Mouse (Mus musculus) ES-E14 (cell line): ENCODE results near the gene Ptbp1. TPM values are rescaled to one million over a fixed set of nuclear protein-coding genes. Genes with fewer than 3 reads are reported as not detected.

Experiments used
- DNase-seq: peaks from one replicate; pipeline ENCODE4 v3.0.0-alpha.2; 2013; ENCODE audit warnings: low read depth, low spot score
- H3K27ac ChIP-seq: 2 replicates; pipeline ENCODE4 v1.5.1; 2012; ENCODE audit warnings: low read depth, mild to moderate bottlenecking, low read length, moderate library complexity, mixed read lengths; ENCODE audit not compliant: poor library complexity, insufficient read depth, severe bottlenecking
- H3K36me3 ChIP-seq: 2 replicates; pipeline ENCODE4 v1.6.1; 2012; ENCODE audit warnings: mild to moderate bottlenecking, low read length, moderate library complexity, mixed read lengths; ENCODE audit not compliant: control insufficient read depth, poor library complexity, insufficient read depth, severe bottlenecking
- H3K4me1 ChIP-seq, 2 experiments: fragments of 150-350 bp in 1 of 2; sonication (generic) in 1 of 2; 2 replicates each; pipeline ENCODE4 v1.6.1; 2012; ENCODE audit warnings: low read length in 2 of 2, mild to moderate bottlenecking in 1 of 2, mixed read lengths in 1 of 2; ENCODE audit not compliant: control insufficient read depth in 2 of 2, insufficient read depth in 2 of 2, poor library complexity in 1 of 2
- H3K4me3 ChIP-seq, 2 experiments: fragments of 150-350 bp in 1 of 2; sonication (generic) in 1 of 2; 2 replicates each; pipeline ENCODE4 v1.5.1; 2012; ENCODE audit warnings: low read length in 2 of 2, low read depth in 1 of 2, mild to moderate bottlenecking in 1 of 2, mixed read lengths in 1 of 2; ENCODE audit not compliant: insufficient read depth in 1 of 2, poor library complexity in 1 of 2, severe bottlenecking in 1 of 2
- H3K9ac ChIP-seq: 2 replicates; pipeline ENCODE4 v1.6.1; 2012; ENCODE audit warnings: low read depth, mild to moderate bottlenecking, low read length, mixed read lengths; ENCODE audit not compliant: poor library complexity, insufficient read depth, severe bottlenecking
- H3K9me3 ChIP-seq: fragments of 150-350 bp; sonication (generic); 2 replicates; pipeline ENCODE4 v1.6.1; 2012; ENCODE audit warnings: low read depth, mild to moderate bottlenecking, low read length; ENCODE audit not compliant: control insufficient read depth, insufficient read depth
- CHD2 ChIP-seq: IDR thresholded peaks from 2 replicates; pipeline ENCODE4 v1.6.1; 2014; ENCODE audit warnings: mild to moderate bottlenecking, low read depth, low read length, inconsistent platforms
- HCFC1 ChIP-seq: IDR thresholded peaks from 2 replicates; pipeline ENCODE4 v1.6.1; 2012; ENCODE audit warnings: low read length, inconsistent platforms, borderline replicate concordance; ENCODE audit not compliant: insufficient read depth
- MAFK ChIP-seq: IDR thresholded peaks from 2 replicates; pipeline ENCODE4 v1.6.1; 2014; ENCODE audit warnings: mild to moderate bottlenecking, low read depth, low read length, inconsistent platforms; ENCODE audit not compliant: insufficient read depth
- ZC3H11A ChIP-seq: IDR thresholded peaks from 2 replicates; pipeline ENCODE4 v1.6.1; 2012; ENCODE audit warnings: low read depth, mild to moderate bottlenecking, inconsistent platforms, low read length, borderline replicate concordance
- ZNF384 ChIP-seq: IDR thresholded peaks from 2 replicates; pipeline ENCODE4 v1.6.1; 2012; ENCODE audit warnings: low read depth, low read length, inconsistent platforms
- in situ Hi-C, 2 experiments: fragments of 600-800 bp; cut with MboI; formaldehyde crosslinking; loops; one replicate each; pipeline ENCODE4 v1.15.1; 2025; ENCODE audit warnings: low sequenced_read_pairs in 2 of 2, inconsistent platforms in 1 of 2; ENCODE audit not compliant: unreplicated experiment in 2 of 2
- total RNA-seq: library from RNA; depleted of rRNA; stranded (reverse); fragments of 300-350 nt; gene quantifications from 2 replicates; pipeline ENCODE4 v1.2.3, GENCODE M21; 2012

Ptbp1 gene
- total RNA-seq, 1 experiment: 403 TPM

- Histone ChIP-seq H3K36me3 (peaks cover 8% of the 10 kb centered on the region), H3K9ac (peak overlapping the region; percentile 53; the same call in 1 of the 2 replicates), H3K4me3 (peak overlapping the region; percentile 18 to 69; a peak in 3 of 4 replicates), H3K27ac (peak overlapping the region; percentile 97), H3K9me3 (no peaks in the 10 kb centered on the region), H3K4me1 (peaks cover 0 to 22% of the 10 kb centered on the region in 2 experiments; a peak in 3 of 4 replicates)
- DNase-seq: no peak
- in situ Hi-C loops: no loop called here
- TF ChIP-seq ZC3H11A (no peak), HCFC1 (no peak), ZNF384 (no peak), MAFK (no peak), CHD2 (no peak)
Measured at GRCm38 (mm10) chr10:79851653-79852052, 2.6 kb upstream of the Ptbp1 start.

GRCm38 (mm10) chr10:79852107-79852789 lies 2.0 kb upstream of the Ptbp1 start:
- Histone ChIP-seq H3K36me3 (peaks cover 14% of the 10 kb centered on the region), H3K4me1 (peaks cover 0 to 27% of the 10 kb centered on the region in 2 experiments; a peak in 3 of 4 replicates), H3K4me3 (peak overlapping the region; percentile 69 to 70), H3K9ac (peak overlapping the region; percentile 91; the same call in 1 of the 2 replicates), H3K9me3 (no peaks in the 10 kb centered on the region), H3K27ac (peak overlapping the region; percentile 97; the same call in 1 of the 2 replicates)
- TF ChIP-seq HCFC1: no peak
- TF ChIP-seq ZNF384: no peak
- TF ChIP-seq CHD2: no peak
- no peak for TF ChIP-seq MAFK
- TF ChIP-seq ZC3H11A: no peak
- no peak for DNase-seq
- in situ Hi-C loops: no loop called here

GRCm38 (mm10) chr10:79852827-79853226 lies 1.4 kb upstream of the Ptbp1 start:
- in situ Hi-C loops: no loop called here
- peak overlapping the region; percentile 97 for H3K27ac ChIP-seq
- peaks cover 0 to 32% of the 10 kb centered on the region in 2 experiments; a peak in 3 of 4 replicates for H3K4me1 ChIP-seq
- H3K4me3 ChIP-seq: peak overlapping the region; percentile 69 to 70
- DNase-seq: no peak
- H3K9ac ChIP-seq: peak overlapping the region; percentile 91
- H3K9me3 ChIP-seq: no peaks in the 10 kb centered on the region
- TF ChIP-seq HCFC1: no peak
- TF ChIP-seq CHD2: no peak
- TF ChIP-seq ZNF384: no peak
- no peak for TF ChIP-seq MAFK
- TF ChIP-seq ZC3H11A: no peak
- H3K36me3 ChIP-seq: peaks cover 20% of the 10 kb centered on the region

DNA sequence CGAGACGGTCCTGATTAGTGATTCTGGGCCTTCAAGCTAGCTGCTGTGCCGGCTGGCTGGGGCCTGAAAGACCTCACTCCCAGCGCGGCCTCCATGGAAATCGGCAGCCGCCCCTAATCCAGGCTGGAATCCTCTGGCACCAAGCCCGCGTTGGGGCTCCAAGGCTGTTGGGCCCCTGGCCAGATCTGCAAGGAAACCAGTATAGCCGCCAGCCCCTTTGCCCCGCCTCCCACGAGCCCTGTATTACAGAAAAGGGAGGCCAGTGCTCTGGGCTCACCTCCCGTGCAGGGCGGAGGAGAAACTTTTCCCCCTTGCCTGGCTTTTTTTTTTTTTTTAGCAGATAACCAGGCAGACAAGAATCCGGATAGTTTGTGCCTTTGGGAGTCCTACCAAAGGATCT lies 835 bp upstream of the Ptbp1 start:
- TF ChIP-seq MAFK: no peak
- no peak for TF ChIP-seq ZC3H11A
- no peak for TF ChIP-seq CHD2
- peak; percentile 69 for TF ChIP-seq ZNF384
- TF ChIP-seq HCFC1: no peak
- in situ Hi-C loops: no loop called here
- Histone ChIP-seq H3K9ac (peak overlapping the region; percentile 91), H3K27ac (peak overlapping the region; percentile 97), H3K4me1 (peaks cover 0 to 33% of the 10 kb centered on the region in 2 experiments; a peak in 3 of 4 replicates), H3K9me3 (no peaks in the 10 kb centered on the region), H3K36me3 (peaks cover 26% of the 10 kb centered on the region), H3K4me3 (peak overlapping the region; percentile 69 to 70)
- DNase-seq: no peak
